Mouse (Mus musculus) stomach, embryonic 15.5 days (tissue): ENCODE data around the gene Llcfc1. TPM values are rescaled to one million over a fixed set of nuclear protein-coding genes. Genes with fewer than 3 reads are reported as not detected.
A peak's percentile ranks its signal among the peaks of the same experiment; 100 is the strongest.

Source experiments
- ATAC-seq: fragments of 200-750 bp; cut with Nextera tagmentation; 2 replicates; pipeline ENCODE4 v1.8.0; 2017; ENCODE audit warnings: low read depth, moderate number of reproducible peaks, moderate TSS enrichment; ENCODE audit not compliant: insufficient read depth, low FRiP score
- H3K27ac ChIP-seq: fragments of 300-500 bp; sonication (generic); 2 replicates; pipeline ENCODE4 v1.5.1; 2015; ENCODE audit warnings: mild to moderate bottlenecking, inconsistent platforms
- H3K27me3 ChIP-seq: fragments of 300-500 bp; sonication (generic); replicated peaks from 2 replicates; pipeline ENCODE4 v1.6.1; 2015; ENCODE audit warnings: inconsistent platforms
- H3K36me3 ChIP-seq: fragments of 300-500 bp; sonication (generic); 2 replicates; pipeline ENCODE4 v1.6.1; 2015; ENCODE audit warnings: inconsistent platforms
- H3K4me1 ChIP-seq: fragments of 300-500 bp; sonication (generic); 2 replicates; pipeline ENCODE4 v1.6.1; 2015; ENCODE audit warnings: inconsistent platforms
- H3K4me2 ChIP-seq: fragments of 300-500 bp; sonication (generic); 2 replicates; pipeline ENCODE4 v1.6.1; 2015; ENCODE audit warnings: mild to moderate bottlenecking, inconsistent platforms
- H3K4me3 ChIP-seq: fragments of 300-500 bp; sonication (generic); replicated peaks from 2 replicates; pipeline ENCODE4 v1.5.1; 2015; ENCODE audit warnings: inconsistent platforms
- H3K9ac ChIP-seq: fragments of 300-500 bp; sonication (generic); 2 replicates; pipeline ENCODE4 v1.6.1; 2015; ENCODE audit warnings: inconsistent platforms
- H3K9me3 ChIP-seq: fragments of 300-500 bp; sonication (generic); 2 replicates; pipeline ENCODE4 v1.6.1; 2016; ENCODE audit warnings: inconsistent platforms
- WGBS: fragments of 180-500 bp; shearing (Covaris S2); methylation state at CpG from one replicate; pipeline ENCODE4 v1.1.7; 2015; 5-methylcytosine and 5-hydroxymethylcytosine counted together
- polyA plus RNA-seq: library from polyadenylated mRNA; unstranded; fragments of >200 nt; fragmentation: Nextera tagmentation; extraction: Ambion mirVana; gene quantifications from 2 replicates; pipeline ENCODE4 v1.2.1, GENCODE M21; 2015

Gene Llcfc1
- polyA plus RNA-seq, 1 experiment from 2014 or later: 0.68 TPM

DNA sequence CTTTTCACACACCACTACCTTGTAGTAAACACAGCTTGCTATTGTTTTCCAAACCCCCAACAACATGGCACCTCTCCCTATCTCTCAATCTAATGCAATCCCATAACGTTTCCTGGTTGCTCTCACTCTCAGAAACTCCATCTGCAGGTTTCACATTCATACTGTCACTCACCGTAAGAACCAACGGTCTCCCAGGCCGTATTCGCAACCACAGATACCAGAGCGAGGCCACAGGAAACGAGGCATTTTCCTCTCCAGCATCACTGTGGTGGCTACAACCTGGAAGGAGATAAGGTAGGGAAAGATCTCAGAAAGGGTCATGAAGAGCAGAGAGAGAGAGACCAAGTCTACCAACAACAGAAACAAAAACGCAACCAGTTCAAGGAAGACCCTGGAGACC lies 29.6 kb upstream of the Llcfc1 start:
- Histone ChIP-seq H3K4me3 (no peak overlapping the region), H3K9ac (no peak overlapping the region), H3K9me3 (no peaks in the 10 kb centered on the region), H3K27ac (no peak overlapping the region), H3K4me1 (no peaks in the 10 kb centered on the region), H3K36me3 (no peaks in the 10 kb centered on the region), H3K4me2 (no peak overlapping the region), H3K27me3 (no peaks in the 10 kb centered on the region)
- 72% methylated on average over 8 of the region's 8 CpGs for WGBS
- no peak for ATAC-seq

GRCm38 (mm10) chr6:41658487-41658886 lies 25.7 kb upstream of the Llcfc1 start:
- no peaks in the 10 kb centered on the region for H3K9me3 ChIP-seq
- no peak overlapping the region for H3K4me3 ChIP-seq
- H3K4me2 ChIP-seq: no peak overlapping the region
- no peaks in the 10 kb centered on the region for H3K27me3 ChIP-seq
- no peaks in the 10 kb centered on the region for H3K36me3 ChIP-seq
- no peak overlapping the region for H3K9ac ChIP-seq
- ATAC-seq: no peak
- H3K4me1 ChIP-seq: no peaks in the 10 kb centered on the region
- no peak overlapping the region for H3K27ac ChIP-seq
- WGBS: 56% methylated on average over 1 of the region's 1 CpGs

- Histone ChIP-seq H3K36me3 (no peaks in the 10 kb centered on the region), H3K4me1 (no peaks in the 10 kb centered on the region), H3K9ac (no peak overlapping the region), H3K4me3 (no peak overlapping the region), H3K4me2 (no peak overlapping the region), H3K9me3 (no peaks in the 10 kb centered on the region), H3K27ac (no peak overlapping the region), H3K27me3 (no peaks in the 10 kb centered on the region)
- 27% methylated on average over 2 of the region's 2 CpGs for WGBS
- ATAC-seq: no peak
Measured at GRCm38 (mm10) chr6:41662320-41662719, 21.9 kb upstream of the Llcfc1 start.

DNA sequence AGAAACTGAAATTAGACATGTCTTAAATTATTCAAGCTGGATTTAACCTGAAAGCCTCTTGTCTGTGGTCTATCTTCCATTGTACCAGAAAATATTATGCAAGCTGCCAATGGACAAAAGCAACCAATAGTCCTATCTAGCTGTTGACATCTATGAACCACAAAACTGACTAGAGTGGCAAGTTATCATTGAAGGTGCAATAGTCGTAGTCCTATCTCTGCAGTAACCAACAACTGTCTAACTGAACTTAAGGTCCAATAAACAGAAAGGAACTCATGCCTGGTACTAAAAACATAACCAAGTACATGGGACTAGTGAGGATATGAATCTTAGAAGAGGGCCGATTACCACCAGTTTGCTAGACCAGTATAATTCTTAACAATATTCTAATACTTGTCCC lies 7.7 kb upstream of the Llcfc1 start:
- H3K36me3 ChIP-seq: no peaks in the 10 kb centered on the region
- no peaks in the 10 kb centered on the region for H3K27me3 ChIP-seq
- no peak overlapping the region for H3K4me3 ChIP-seq
- 91% methylated on average over 2 of the region's 2 CpGs for WGBS
- no peak overlapping the region for H3K27ac ChIP-seq
- H3K4me1 ChIP-seq: no peaks in the 10 kb centered on the region
- H3K9ac ChIP-seq: no peak overlapping the region
- H3K9me3 ChIP-seq: no peaks in the 10 kb centered on the region
- no peak overlapping the region for H3K4me2 ChIP-seq
- no peak for ATAC-seq

GRCm38 (mm10) chr6:41680669-41681068 lies 3.6 kb upstream of the Llcfc1 start, which contains the start of gene Trpv5:
Gene Trpv5 (minus strand): TSS chr6:41680769.
- 72% methylated on average over 1 of the region's 1 CpGs for WGBS
- ATAC-seq: no peak
- H3K27me3 ChIP-seq: no peaks in the 10 kb centered on the region

GRCm38 (mm10) chr6:41681656-41682055 lies 2.6 kb upstream of the Llcfc1 start:
- H3K9me3 ChIP-seq: no peaks in the 10 kb centered on the region
- no peaks in the 10 kb centered on the region for H3K36me3 ChIP-seq
- no peak overlapping the region for H3K9ac ChIP-seq
- H3K4me1 ChIP-seq: no peaks in the 10 kb centered on the region
- no peaks in the 10 kb centered on the region for H3K27me3 ChIP-seq
- no peak overlapping the region for H3K4me2 ChIP-seq
- WGBS: 71% methylated on average over 5 of the region's 5 CpGs
- no peak overlapping the region for H3K27ac ChIP-seq
- no peak overlapping the region for H3K4me3 ChIP-seq
- no peak for ATAC-seq

More at GRCm38 (mm10) chr6:41680669-41681068, 3.6 kb upstream of the Llcfc1 start, which contains the start of gene Trpv5:
- Histone ChIP-seq H3K4me3 (no peak within 1 kb of the TSS), H3K27ac (no peak within 1 kb of the TSS), H3K36me3 (no peaks in the 10 kb centered on the region), H3K9me3 (no peaks in the 10 kb centered on the region), H3K4me1 (no peaks in the 10 kb centered on the region), H3K4me2 (no peak within 1 kb of the TSS), H3K9ac (no peak within 1 kb of the TSS)

DNA sequence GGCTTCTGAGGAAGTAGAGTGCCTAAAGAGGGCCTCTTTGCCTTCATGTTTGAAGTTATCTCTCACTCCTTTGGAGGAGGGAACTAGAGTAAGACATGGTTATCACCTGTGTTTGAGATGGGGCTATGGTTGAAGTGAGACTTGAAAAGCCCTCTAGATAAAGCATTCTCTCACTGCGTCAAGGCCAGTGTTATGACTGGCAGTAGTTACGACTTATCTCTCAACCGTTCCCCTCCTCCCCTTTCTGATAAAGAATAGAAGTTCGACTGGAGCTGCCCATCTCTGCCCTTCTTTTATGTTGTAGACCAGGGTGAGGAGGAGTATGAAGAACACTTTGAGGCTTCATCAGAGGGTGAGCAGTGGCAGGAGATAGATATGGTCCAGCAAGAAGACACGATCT lies 680 bp downstream of the Llcfc1 start:
- no peak for ATAC-seq
- Histone ChIP-seq H3K36me3 (no peaks in the 10 kb centered on the region), H3K4me2 (no peak overlapping the region), H3K27me3 (no peaks in the 10 kb centered on the region), H3K4me1 (no peaks in the 10 kb centered on the region), H3K9ac (no peak overlapping the region), H3K4me3 (no peak overlapping the region), H3K9me3 (no peaks in the 10 kb centered on the region), H3K27ac (no peak overlapping the region)
- WGBS: 79% methylated on average over 5 of the region's 5 CpGs

- Histone ChIP-seq H3K27ac (no peak overlapping the region), H3K4me3 (no peak overlapping the region), H3K9me3 (no peaks in the 10 kb centered on the region), H3K36me3 (no peaks in the 10 kb centered on the region), H3K4me1 (no peaks in the 10 kb centered on the region), H3K4me2 (no peak overlapping the region), H3K9ac (no peak overlapping the region), H3K27me3 (no peaks in the 10 kb centered on the region)
- ATAC-seq: no peak
- 90% methylated on average over 3 of the region's 3 CpGs for WGBS
Measured at GRCm38 (mm10) chr6:41685596-41685995, 1.4 kb downstream of the Llcfc1 start.

DNA sequence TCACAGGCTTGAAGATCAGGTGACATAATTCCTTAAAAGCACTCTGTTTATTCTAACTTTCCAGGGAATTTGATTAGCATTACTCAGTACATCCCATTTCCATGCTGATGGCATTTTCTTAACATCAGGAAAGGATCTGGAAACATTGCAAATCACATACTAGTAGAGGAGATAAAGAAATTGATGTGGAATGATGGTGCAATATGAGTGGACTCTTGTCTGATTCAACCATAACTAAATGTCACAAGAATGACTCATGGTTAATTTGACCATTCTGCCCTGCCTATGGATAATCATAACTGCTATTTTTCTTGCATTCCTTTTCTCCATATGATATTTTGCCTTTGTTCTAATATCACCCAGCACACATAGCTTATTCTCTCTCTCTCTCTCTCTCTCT lies 8.0 kb downstream of the Llcfc1 start:
- no peaks in the 10 kb centered on the region for H3K4me1 ChIP-seq
- no peak overlapping the region for H3K4me3 ChIP-seq
- H3K9me3 ChIP-seq: no peaks in the 10 kb centered on the region
- no peak overlapping the region for H3K9ac ChIP-seq
- H3K27ac ChIP-seq: no peak overlapping the region
- no peak for ATAC-seq
- no peaks in the 10 kb centered on the region for H3K36me3 ChIP-seq
- no peak overlapping the region for H3K4me2 ChIP-seq
- H3K27me3 ChIP-seq: no peaks in the 10 kb centered on the region

DNA sequence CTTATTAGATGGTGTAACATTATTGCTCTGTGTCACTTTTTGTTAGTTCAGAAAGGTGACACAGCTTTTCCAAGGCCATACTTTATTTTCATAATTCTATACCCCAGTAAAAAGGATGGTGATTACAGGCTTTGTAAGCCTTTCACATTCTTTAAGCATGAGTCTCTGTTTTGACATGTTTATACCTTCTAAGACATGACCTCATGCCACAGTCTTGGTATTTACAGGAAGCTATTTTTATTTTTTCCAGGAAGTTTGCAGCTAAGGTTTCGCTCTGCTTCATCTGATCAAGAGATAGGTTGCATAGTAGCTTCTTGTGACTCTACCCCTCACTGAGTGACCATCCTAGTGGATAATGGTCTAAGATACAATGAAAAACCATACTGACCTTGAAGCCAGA lies 10.2 kb downstream of the Llcfc1 start:
- H3K36me3 ChIP-seq: no peaks in the 10 kb centered on the region

DNA sequence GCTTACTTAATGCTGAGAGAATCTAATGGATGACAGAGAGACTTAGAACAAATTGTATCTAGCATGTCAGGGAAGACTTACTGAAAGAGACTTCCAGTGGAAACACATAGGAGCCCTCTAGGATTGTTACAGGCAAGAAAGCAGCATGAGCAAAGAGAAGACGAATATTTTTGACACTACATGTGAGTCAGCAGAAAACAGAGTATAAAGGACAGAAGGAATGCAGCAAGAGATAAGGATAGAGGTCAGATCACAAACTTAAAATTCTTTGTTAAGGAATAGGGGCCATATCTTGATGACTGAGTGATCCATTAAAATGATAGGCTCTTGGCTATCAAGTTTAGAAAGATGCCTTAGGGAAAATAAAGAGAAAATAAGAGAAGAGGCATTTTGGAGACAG lies 17.0 kb downstream of the Llcfc1 start:
- Histone ChIP-seq H3K4me3 (no peak overlapping the region), H3K36me3 (no peaks in the 10 kb centered on the region), H3K9me3 (no peaks in the 10 kb centered on the region), H3K27me3 (no peaks in the 10 kb centered on the region), H3K27ac (no peak overlapping the region), H3K4me1 (no peaks in the 10 kb centered on the region), H3K4me2 (no peak overlapping the region), H3K9ac (no peak overlapping the region)
- WGBS: 53% methylated on average over 1 of the region's 1 CpGs
- ATAC-seq: no peak

More for the DNA sequence above, 10.2 kb downstream of the Llcfc1 start:
- H3K27me3 ChIP-seq: no peaks in the 10 kb centered on the region
- H3K27ac ChIP-seq: no peak overlapping the region
- no peak overlapping the region for H3K4me2 ChIP-seq
- no peak for ATAC-seq
- no peaks in the 10 kb centered on the region for H3K4me1 ChIP-seq
- no peaks in the 10 kb centered on the region for H3K9me3 ChIP-seq
- 83% methylated on average over 1 of the region's 1 CpGs for WGBS
- no peak overlapping the region for H3K4me3 ChIP-seq
- H3K9ac ChIP-seq: no peak overlapping the region

DNA sequence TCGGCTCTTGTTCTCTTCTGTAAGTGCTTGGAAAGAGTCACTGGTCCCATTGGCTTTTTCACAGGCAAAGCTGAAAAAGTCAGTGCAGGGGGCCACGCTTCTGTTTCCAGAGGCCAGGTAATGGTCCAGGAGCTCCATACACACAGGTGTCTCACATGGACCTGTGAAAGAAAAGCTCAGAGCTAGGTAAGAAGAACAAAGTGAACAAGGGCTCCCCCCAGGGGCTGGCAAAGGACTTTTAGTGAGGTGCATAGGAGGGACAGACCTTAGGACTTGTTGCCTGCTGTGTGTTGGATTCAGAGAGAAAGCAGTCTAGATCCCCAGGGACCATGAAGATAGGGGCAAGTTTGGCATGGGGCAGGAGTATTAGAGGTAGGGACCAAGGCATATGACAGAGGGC lies 18.7 kb downstream of the Llcfc1 start:
- Histone ChIP-seq H3K36me3 (no peaks in the 10 kb centered on the region), H3K9me3 (no peaks in the 10 kb centered on the region), H3K4me2 (no peak overlapping the region), H3K9ac (no peak overlapping the region), H3K4me3 (no peak overlapping the region), H3K4me1 (no peaks in the 10 kb centered on the region), H3K27me3 (no peaks in the 10 kb centered on the region), H3K27ac (no peak overlapping the region)
- ATAC-seq: peak; percentile 42; the same call in 1 of the 2 replicates
- 61% methylated on average over 2 of the region's 2 CpGs for WGBS

DNA sequence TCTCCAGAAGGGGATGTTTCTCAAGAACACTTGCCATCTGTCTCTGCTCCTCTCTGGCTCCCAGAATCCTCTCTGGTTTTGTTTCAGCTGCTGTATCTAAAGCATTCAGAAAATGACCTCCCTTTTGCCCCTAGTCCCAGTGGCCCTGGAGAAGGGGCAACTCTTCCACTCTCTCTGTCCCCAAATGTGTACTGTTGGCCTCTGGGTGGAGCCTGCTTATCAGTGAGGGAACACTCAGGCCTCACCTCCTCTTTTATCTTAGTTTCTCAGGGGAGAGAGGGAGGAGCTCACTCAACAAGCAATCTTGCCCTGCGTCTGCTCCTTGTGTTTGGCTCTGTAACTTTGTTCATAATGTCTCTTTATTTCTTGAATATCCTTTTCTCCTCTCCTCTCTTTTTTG lies 19.9 kb downstream of the Llcfc1 start, which contains the start of gene Kel:
Gene Kel, minus strand, starts transcription at position 217 of the 400 bp plus-strand sequence.
- H3K27me3 ChIP-seq: no peaks in the 10 kb centered on the region
- H3K4me3 ChIP-seq: no peak within 1 kb of the TSS
- WGBS: 19% methylated on average over 1 of the region's 1 CpGs
- H3K4me1 ChIP-seq: no peaks in the 10 kb centered on the region
- ATAC-seq: peak; percentile 90
- no peak within 1 kb of the TSS for H3K4me2 ChIP-seq
- H3K9me3 ChIP-seq: no peaks in the 10 kb centered on the region
- H3K27ac ChIP-seq: no peak within 1 kb of the TSS
- H3K9ac ChIP-seq: no peak within 1 kb of the TSS
- no peaks in the 10 kb centered on the region for H3K36me3 ChIP-seq
